Mouse (Mus musculus) adrenal gland, adult (tissue): ENCODE data around the gene Gm42957.
"Not testable (repeated sequence)": the region's sequence is repeated elsewhere in the genome, so short reads cannot be mapped to it uniquely, and the experiment has no call there.

Experiments used
- DNase-seq, 2 experiments: peaks; one replicate each; pipeline ENCODE4 v3.0.0; 2022 to 2023; ENCODE audit warnings: low spot score in 1 of 2; ENCODE audit not compliant: inconsistent age in 2 of 2

Gene Gm42957

DNA sequence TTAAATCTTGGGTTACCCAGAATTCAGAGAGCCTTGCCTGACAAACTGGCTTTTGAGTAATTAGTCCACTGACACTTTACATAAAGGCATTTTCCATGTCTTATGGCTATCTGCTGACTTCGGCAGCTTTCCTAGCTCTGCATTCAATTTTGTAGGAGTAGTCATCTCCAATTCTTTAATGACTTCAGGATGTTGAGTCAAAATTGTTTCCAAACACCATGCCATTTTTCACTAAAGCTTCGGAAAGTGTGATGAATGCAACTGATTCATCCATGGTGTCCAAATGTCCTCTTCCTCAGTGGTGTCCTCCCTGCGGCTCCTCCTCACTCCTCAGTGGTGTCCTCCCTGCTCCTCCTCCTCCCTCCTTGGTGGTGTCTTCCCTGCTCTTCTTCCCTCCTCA, 17.3 kb upstream of the Gm42957 start:
- peak in 1 of 2 experiments; percentile 54 for DNase-seq

DNA sequence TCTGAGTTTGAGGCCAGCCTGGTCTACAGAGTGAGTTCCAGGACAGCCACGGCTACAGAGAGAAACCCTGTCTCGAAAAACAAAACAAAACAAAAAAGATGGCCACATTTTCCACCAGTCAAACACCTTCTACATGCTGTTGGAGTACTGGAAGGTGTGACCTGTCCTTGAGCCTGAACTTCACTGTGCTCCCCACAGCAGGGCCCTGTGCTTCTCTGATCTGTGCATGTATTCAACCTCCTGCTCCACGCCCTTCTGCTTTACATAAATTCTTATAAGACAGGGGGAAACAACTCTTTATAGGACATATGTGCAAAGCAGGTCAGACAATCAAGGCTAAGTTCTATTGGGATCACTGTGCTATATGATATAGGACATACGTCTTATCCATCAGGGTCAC, 12.1 kb upstream of the Gm42957 start:
- DNase-seq, result no peak

- peak; percentile 96 to 99 for DNase-seq
These were observed 5.3 kb upstream of the Gm42957 start, which contains the start of gene Rbm8a for GRCm38 (mm10) chr3:96629729-96630600. TSS of gene Rbm8a (plus strand) at chr3:96629933.

DNA sequence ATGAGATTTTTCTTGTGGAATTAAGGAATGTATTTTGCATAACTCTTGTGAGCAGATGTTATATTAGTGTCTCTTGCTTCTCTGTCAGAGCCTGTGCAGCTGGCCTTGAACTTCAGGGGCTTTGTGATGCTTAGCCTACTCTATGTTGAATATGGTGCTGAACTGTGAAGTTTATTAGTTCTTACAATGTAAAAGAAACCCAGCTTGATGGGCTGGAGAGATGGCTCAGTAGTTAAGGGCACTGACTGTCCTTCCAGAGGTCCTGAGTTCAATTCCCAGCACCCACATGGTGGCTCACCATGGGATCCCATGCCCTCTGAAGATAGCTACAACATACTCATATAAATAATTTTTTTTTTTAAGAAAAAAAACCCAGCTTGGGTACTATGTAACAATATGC, 3.2 kb upstream of the Gm42957 start:
- no peak for DNase-seq

DNA sequence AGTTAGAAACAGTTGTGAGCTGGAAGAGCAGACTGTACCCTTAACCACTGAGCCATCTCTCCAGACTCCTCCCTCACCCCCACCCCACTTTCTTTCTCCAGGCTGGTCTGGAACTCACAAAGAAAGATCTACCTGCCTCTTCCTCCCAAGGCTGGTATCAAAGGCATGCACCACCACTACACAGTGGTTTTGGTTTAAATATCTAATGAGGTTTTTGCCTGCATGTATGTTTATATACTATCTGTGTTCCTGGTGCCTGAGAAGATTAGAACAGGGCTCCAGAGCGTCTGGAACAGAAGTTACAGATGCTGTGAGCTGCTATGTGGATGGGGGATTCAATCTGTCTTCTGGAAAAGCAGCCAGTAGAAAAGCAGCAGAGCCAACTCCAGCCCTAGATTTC, 1.3 kb upstream of the Gm42957 start:
- DNase-seq, result no peak

DNA sequence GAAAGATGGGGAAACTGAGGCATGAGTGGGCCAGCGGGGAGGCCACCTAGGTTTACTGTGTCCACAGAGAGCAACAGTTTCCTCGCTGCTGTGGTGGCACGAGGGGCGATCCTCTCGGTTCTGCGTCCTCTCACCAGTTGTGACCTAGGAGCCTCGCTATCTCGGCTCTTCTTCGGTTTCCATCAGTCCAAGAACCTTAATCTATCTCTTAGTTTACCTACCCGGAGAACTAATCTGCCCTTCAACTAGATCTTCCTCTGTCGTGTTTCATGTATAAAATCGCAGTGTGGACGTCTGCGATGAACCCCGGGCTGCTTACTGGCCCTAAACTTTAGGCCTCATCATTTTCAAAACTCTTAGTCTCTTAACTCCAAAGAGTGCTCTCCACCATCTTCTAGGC, 632 bp downstream of the Gm42957 start:
- no peak for DNase-seq

DNA sequence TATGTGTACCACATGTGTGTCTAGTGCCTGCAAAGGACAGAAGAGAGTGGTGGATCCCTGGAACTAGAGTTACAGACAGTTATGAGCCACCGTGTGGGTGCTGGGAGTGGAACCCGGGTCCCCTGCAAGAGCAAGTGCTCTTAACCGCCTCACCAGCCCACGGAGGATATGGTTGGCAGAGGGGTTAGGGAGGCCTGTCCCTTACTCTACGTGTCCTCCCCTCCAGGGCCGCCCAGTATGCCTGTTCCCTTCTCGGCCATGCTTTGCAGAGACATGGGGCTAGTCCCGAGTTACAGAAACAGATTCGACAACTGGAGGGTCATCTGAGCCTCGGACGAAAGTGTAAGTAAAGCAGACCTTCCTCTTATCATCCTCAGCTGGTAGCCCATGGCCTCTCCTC, 1.2 kb downstream of the Gm42957 start:
- DNase-seq, result no peak

- DNase-seq, result peak; percentile 61 to 91
These were observed 3.9 kb downstream of the Gm42957 start for GRCm38 (mm10) chr3:96639219-96639618.

DNA sequence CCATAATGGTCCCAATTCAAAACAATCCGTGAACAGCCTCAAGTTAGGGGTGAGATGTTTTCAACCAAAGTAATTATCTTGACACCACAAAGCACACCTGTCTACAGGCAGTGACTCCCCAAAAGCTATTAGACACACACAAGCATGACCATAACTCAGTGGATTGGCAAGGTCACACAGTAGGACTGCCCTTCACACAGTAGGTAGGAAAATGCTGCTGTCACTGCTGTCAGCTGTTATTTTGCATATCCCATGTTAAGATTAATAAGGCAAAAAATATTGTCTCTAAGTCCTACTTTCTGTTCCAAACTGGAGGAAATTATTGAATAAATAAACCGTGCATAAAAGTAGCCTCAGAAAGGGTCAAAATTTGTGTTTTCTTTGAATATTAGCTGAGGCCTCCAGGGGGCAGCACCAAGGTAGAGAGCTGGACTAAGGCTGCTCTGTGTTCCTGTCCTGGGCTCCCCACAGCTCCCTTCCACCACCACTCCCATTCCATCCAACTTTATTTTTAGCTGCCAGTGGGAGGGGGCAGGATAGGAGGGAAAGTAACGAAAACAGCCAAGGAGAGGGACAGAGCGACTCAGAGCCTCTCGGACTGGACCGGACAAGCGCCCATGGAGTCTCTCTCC, 9.9 kb downstream of the Gm42957 start, which contains the start of gene Itga10:
TSS of gene Itga10 (plus strand) at position 567 of the 632 bp plus-strand sequence.
- peak in 1 of 2 experiments; percentile 67 for DNase-seq

DNA sequence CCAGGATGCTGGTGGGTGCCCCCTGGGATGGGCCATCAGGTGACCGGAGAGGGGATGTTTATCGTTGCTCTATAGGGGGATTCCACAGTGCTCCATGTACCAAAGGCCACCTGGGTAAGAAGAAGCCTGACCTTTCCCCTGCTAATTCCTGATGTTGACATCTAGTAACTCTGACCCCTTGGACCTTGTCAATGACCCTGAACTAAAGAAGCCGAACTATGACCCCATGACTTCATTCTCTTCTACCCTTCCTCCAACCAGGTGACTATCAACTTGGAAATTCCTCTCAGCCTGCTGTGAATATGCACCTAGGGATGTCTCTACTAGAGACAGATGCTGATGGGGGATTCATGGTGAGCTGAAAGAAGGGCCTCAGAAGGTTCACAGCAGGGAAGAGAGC, 12.1 kb downstream of the Gm42957 start:
- no peak for DNase-seq

GRCm38 (mm10) chr3:96660901-96661300, 25.6 kb downstream of the Gm42957 start:
- DNase-seq, result no peak

DNA sequence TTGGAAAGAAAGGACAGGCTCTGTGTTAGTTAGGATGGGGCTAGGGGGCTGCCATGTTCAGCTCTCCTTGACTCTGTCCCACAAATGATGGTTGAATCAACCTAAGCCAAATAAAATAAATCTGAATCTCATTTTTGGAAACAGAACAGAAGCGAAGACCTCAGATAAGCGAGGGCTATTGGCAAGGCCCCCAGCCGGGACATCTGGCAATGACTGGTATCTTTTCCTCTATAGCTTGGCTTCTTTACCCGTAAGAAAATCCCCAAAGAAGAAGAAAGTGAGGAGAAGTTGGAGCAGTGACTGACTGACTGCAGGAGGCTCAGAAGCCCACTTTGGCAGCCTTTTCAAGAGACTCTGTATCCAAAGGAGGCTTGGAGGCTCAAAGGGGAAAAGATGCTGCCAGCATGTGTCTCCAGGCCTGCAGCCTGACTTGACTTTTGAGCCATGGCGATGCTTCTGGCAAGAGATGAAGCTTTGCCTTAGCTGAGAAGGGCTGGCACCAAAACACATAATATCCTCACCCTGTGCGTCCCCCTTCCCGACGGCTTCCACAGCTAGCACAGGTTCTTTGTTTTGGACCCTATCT, 27.6 kb downstream of the Gm42957 start:
- peak in 1 of 2 experiments; percentile 35 for DNase-seq

DNA sequence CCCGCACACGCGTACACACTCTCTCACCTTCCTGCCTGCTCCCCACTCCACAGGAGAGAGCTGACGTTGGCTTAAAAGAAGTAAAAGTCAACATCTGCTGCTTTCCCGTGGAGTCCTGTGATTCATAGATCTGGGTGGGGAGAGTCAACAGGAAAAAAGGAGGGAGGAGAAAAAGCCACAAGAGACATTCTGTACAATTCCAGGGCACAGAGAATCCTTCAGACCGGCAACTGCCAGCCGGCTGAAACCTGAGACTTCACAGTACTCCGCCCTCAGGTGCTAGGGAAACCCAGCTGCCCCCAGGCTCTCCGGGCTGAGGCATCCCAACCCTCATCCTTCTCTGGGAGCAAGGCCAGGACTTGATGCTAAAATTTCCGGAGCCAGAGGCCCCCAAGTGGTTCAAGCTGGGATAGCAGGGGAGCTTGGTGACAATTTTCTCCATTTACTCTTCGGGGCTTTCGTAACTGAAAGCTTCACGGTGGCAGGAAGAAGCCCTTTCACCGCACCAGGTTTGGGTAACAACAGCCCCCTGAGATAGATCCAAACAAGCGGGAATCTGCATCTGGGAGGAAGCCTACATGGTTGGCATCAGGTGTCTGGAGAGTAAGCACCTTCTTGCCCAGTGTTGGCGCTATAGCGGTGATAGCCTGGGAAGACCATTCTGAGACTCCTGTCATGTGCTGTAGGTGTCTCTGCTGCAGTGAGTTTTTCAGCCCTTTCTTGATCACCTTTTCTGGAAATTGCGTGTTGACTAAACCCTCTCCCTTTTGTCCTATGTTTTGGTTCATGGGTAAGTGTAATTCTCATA, 28.4 kb downstream of the Gm42957 start:
- DNase-seq, result peak; percentile 78 to 95

GRCm38 (mm10) chr3:96665732-96666363, 30.6 kb downstream of the Gm42957 start:
- DNase-seq, result not testable (repeated sequence)

DNA sequence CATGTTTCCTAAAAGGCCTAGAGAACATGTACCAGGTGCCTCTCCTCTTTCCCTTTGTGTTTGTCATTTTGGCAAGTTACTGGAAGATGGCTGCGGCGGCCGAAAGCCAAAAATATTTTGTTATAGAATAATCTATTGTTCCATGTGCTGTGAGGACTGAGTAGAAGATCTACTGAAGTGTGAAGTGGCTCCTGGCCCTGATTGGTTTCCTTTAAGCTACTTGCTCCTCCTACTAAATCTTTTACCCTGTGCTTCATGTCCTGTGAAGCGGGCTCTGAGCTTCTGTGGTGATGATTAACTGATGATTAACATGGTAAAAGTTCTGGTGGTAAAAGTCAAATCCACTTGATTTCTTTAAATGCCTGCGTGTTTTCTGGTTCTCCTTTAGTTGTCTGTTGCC, 31.6 kb downstream of the Gm42957 start:
- no peak for DNase-seq

GRCm38 (mm10) chr3:96667316-96667715, 32.0 kb downstream of the Gm42957 start:
- DNase-seq, result peak; percentile 34 to 80

- no peak for DNase-seq
These were observed 33.3 kb downstream of the Gm42957 start for GRCm38 (mm10) chr3:96668424-96669067.

DNA sequence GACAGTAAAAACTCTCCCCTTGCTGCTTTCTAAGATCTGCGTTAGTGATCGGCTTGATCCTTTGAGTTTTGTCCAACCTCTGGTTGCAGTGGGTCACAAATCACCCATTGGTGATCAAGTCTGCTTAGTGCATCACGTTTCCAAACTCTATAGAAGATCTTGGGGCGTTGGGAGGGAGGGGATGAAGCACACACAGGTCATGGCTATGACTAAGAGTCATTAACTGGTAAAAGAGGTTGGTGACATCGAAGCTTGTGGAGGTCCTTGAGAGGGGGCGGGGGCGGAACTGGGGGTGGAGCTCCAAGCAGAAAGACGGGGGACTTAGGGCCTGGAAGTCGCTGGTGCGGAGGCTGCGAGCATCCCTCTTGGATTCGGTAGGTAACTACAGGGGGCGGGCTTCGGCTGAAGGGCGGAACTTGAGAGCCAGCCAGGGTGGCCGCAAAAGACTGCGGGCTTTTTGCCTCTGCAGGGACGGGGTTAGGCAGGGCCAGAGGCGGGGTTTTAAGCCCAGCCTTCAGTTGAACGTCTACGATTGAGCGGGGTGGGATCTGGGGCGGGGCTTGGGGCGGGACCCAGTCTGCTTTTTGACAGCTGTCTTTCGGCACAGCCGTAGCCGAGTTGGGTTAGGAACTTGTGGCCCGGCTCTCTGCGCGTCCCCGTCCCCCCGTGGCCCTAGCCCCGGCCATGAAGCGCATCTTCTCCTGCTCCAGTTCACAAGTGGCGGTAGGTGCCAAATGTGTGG, 34.6 kb downstream of the Gm42957 start, which contains the start of gene Ankrd35:
TSS of gene Ankrd35 (plus strand) at position 405 of the 742 bp plus-strand sequence.
- peak; percentile 81 to 93 for DNase-seq

- no peak for DNase-seq
These were observed 36.2 kb downstream of the Gm42957 start for GRCm38 (mm10) chr3:96671519-96671918.
